Mouse (Mus musculus): ENCODE measurements at regions not wholly inside any gene's neighbourhood (a gene's known extent, or its start where the extent isn't known, plus 50 kb on each side); places are given as distances from the start of the nearest gene placed in this dataset.

- Histone ChIP-seq H3K4me1 (no peaks in the 10 kb centered on the region), H3K9me3 (no peaks in the 10 kb centered on the region), H3K27me3 (replicated peaks) (peaks cover 5% of the 10 kb centered on the region), H3K4me3 (replicated peaks) (no peak overlapping the region), H3K36me3 (replicated peaks; ENCODE audit: low read length) (no peaks in the 10 kb centered on the region)
- TF ChIP-seq GATA1 (IDR thresholded peaks at IDR 0.05; ENCODE audit: borderline replicate concordance, low read length) (no peak), FLI1 (IDR thresholded peaks at IDR 0.05; ENCODE audit: low read length) (no peak)
These were observed 173.8 kb upstream of the AI593442 start for GRCm38 (mm10) chr9:52853338-52853737.

GRCm38 (mm10) chr9:52850552-52850951 lies 171.0 kb upstream of the AI593442 start:
- Histone ChIP-seq H3K36me3 (replicated peaks; ENCODE audit: low read length) (no peaks in the 10 kb centered on the region), H3K4me3 (replicated peaks) (no peak overlapping the region), H3K9me3 (no peaks in the 10 kb centered on the region), H3K4me1 (no peaks in the 10 kb centered on the region), H3K27me3 (replicated peaks) (peaks cover 5% of the 10 kb centered on the region)
- TF ChIP-seq GATA1 (IDR thresholded peaks at IDR 0.05; ENCODE audit: borderline replicate concordance, low read length) (no peak), FLI1 (IDR thresholded peaks at IDR 0.05; ENCODE audit: low read length) (no peak)

- Histone ChIP-seq H3K36me3 (replicated peaks; ENCODE audit: low read length) (no peaks in the 10 kb centered on the region), H3K9me3 (no peaks in the 10 kb centered on the region), H3K27me3 (replicated peaks) (peaks cover 5% of the 10 kb centered on the region), H3K4me3 (replicated peaks) (no peak overlapping the region), H3K4me1 (no peaks in the 10 kb centered on the region)
- TF ChIP-seq GATA1 (IDR thresholded peaks at IDR 0.05; ENCODE audit: borderline replicate concordance, low read length) = no peak
- no peak for TF ChIP-seq FLI1 (IDR thresholded peaks at IDR 0.05; ENCODE audit: low read length)
These were observed 170.4 kb upstream of the AI593442 start for GRCm38 (mm10) chr9:52849931-52850330.

GRCm38 (mm10) chr9:52841105-52841504 lies 161.5 kb upstream of the AI593442 start:
- no peak overlapping the region for H3K4me3 ChIP-seq (replicated peaks)
- H3K4me1 ChIP-seq = no peaks in the 10 kb centered on the region
- H3K36me3 ChIP-seq (replicated peaks; ENCODE audit: low read length) = no peaks in the 10 kb centered on the region
- TF ChIP-seq GATA1 (IDR thresholded peaks at IDR 0.05; ENCODE audit: borderline replicate concordance, low read length) (no peak), FLI1 (IDR thresholded peaks at IDR 0.05; ENCODE audit: low read length) (no peak)
- H3K9me3 ChIP-seq = no peaks in the 10 kb centered on the region
- H3K27me3 ChIP-seq (replicated peaks) = peaks cover 2% of the 10 kb centered on the region

- peaks cover 2% of the 10 kb centered on the region for H3K27me3 ChIP-seq (replicated peaks)
- no peaks in the 10 kb centered on the region for H3K4me1 ChIP-seq
- no peaks in the 10 kb centered on the region for H3K9me3 ChIP-seq
- TF ChIP-seq GATA1 (IDR thresholded peaks at IDR 0.05; ENCODE audit: borderline replicate concordance, low read length) (no peak), FLI1 (IDR thresholded peaks at IDR 0.05; ENCODE audit: low read length) (no peak)
- H3K4me3 ChIP-seq (replicated peaks) = no peak overlapping the region
- H3K36me3 ChIP-seq (replicated peaks; ENCODE audit: low read length) = no peaks in the 10 kb centered on the region
These were observed 160.4 kb upstream of the AI593442 start for GRCm38 (mm10) chr9:52839996-52840395.

GRCm38 (mm10) chr9:52836151-52836630 lies 156.6 kb upstream of the AI593442 start:
- Histone ChIP-seq H3K4me1 (peaks cover 6% of the 10 kb centered on the region), H3K27me3 (replicated peaks) (peaks cover 2% of the 10 kb centered on the region), H3K9me3 (no peaks in the 10 kb centered on the region), H3K36me3 (replicated peaks; ENCODE audit: low read length) (no peaks in the 10 kb centered on the region), H3K4me3 (replicated peaks) (no peak overlapping the region)
- no peak for TF ChIP-seq GATA1 (IDR thresholded peaks at IDR 0.05; ENCODE audit: borderline replicate concordance, low read length)
- TF ChIP-seq FLI1 (IDR thresholded peaks at IDR 0.05; ENCODE audit: low read length) = no peak

GRCm38 (mm10) chr9:52835481-52836150 lies 156.0 kb upstream of the AI593442 start:
- Histone ChIP-seq H3K9me3 (no peaks in the 10 kb centered on the region), H3K36me3 (replicated peaks; ENCODE audit: low read length) (no peaks in the 10 kb centered on the region), H3K27me3 (replicated peaks) (peaks cover 2% of the 10 kb centered on the region), H3K4me3 (replicated peaks) (no peak overlapping the region), H3K4me1 (peaks cover 6% of the 10 kb centered on the region)
- TF ChIP-seq GATA1 (IDR thresholded peaks at IDR 0.05; ENCODE audit: borderline replicate concordance, low read length) (no peak), FLI1 (IDR thresholded peaks at IDR 0.05; ENCODE audit: low read length) (no peak)

GRCm38 (mm10) chr9:52826781-52827180 lies 147.2 kb upstream of the AI593442 start:
- H3K36me3 ChIP-seq (replicated peaks; ENCODE audit: low read length) = no peaks in the 10 kb centered on the region
- no peaks in the 10 kb centered on the region for H3K4me1 ChIP-seq
- H3K27me3 ChIP-seq (replicated peaks) = peaks cover 2% of the 10 kb centered on the region
- no peak for TF ChIP-seq GATA1 (IDR thresholded peaks at IDR 0.05; ENCODE audit: borderline replicate concordance, low read length)
- TF ChIP-seq FLI1 (IDR thresholded peaks at IDR 0.05; ENCODE audit: low read length) = no peak
- H3K4me3 ChIP-seq (replicated peaks) = no peak overlapping the region
- no peaks in the 10 kb centered on the region for H3K9me3 ChIP-seq

- H3K4me1 ChIP-seq = no peaks in the 10 kb centered on the region
- H3K27me3 ChIP-seq (replicated peaks) = peaks cover 2% of the 10 kb centered on the region
- no peaks in the 10 kb centered on the region for H3K36me3 ChIP-seq (replicated peaks; ENCODE audit: low read length)
- H3K4me3 ChIP-seq (replicated peaks) = no peak overlapping the region
- no peaks in the 10 kb centered on the region for H3K9me3 ChIP-seq
- TF ChIP-seq FLI1 (IDR thresholded peaks at IDR 0.05; ENCODE audit: low read length) = no peak
- no peak for TF ChIP-seq GATA1 (IDR thresholded peaks at IDR 0.05; ENCODE audit: borderline replicate concordance, low read length)
These were observed 136.7 kb upstream of the AI593442 start for GRCm38 (mm10) chr9:52816309-52816708.

GRCm38 (mm10) chr9:52802969-52803368 lies 123.4 kb upstream of the AI593442 start:
- TF ChIP-seq FLI1 (IDR thresholded peaks at IDR 0.05; ENCODE audit: low read length) (no peak), GATA1 (IDR thresholded peaks at IDR 0.05; ENCODE audit: borderline replicate concordance, low read length) (no peak)
- no peaks in the 10 kb centered on the region for H3K4me1 ChIP-seq
- H3K27me3 ChIP-seq (replicated peaks) = peaks cover 2% of the 10 kb centered on the region
- H3K9me3 ChIP-seq = no peaks in the 10 kb centered on the region
- H3K36me3 ChIP-seq (replicated peaks; ENCODE audit: low read length) = no peaks in the 10 kb centered on the region
- no peak overlapping the region for H3K4me3 ChIP-seq (replicated peaks)

Data from megakaryocyte, embryonic 14.5 days (primary cell).